Mouse (Mus musculus): ENCODE measurements around the gene Syt12. TPM values are rescaled to one million over a fixed set of nuclear protein-coding genes. Genes with fewer than 3 reads are reported as not detected.

Gene Syt12
- polyA plus RNA-seq, 1 experiment from 2014 or later, result 0.17 TPM

DNA sequence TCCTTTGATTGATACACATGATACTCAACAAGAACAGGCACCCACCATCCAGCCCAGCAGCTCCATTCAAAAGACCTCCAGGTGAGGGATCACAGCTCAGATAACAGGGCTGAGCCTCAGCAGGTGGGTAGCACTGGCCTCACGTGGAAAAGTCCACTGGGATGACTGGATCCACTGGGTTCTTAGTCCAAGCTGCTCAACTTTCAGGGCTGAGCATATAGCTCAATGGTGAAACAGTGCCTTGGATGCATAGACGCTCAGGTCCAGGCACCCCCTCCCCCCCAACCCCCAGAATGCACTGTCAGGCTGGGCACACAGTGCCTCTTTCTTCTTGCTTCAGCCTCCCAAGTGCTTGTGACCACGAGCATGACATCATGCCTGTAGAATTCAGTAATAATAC, 54.2 kb downstream of the Syt12 start:
- no peak overlapping the region for H3K9ac ChIP-seq
- ATAC-seq (ENCODE audit: low read depth) (no peak), DNase-seq (no peak)
- no peak overlapping the region for H3K4me2 ChIP-seq
- H3K36me3 ChIP-seq, result no peaks in the 10 kb centered on the region
- H3K4me3 ChIP-seq (replicated peaks), result no peak overlapping the region
- no peaks in the 10 kb centered on the region for H3K27me3 ChIP-seq
- WGBS (ENCODE audit: insufficient replicate concordance), result 51% methylated on average over 3 of the region's 3 CpGs
- no peaks in the 10 kb centered on the region for H3K9me3 ChIP-seq (replicated peaks)
- H3K4me1 ChIP-seq (replicated peaks), result peaks cover 9% of the 10 kb centered on the region
- H3K27ac ChIP-seq, result no peak overlapping the region

DNA sequence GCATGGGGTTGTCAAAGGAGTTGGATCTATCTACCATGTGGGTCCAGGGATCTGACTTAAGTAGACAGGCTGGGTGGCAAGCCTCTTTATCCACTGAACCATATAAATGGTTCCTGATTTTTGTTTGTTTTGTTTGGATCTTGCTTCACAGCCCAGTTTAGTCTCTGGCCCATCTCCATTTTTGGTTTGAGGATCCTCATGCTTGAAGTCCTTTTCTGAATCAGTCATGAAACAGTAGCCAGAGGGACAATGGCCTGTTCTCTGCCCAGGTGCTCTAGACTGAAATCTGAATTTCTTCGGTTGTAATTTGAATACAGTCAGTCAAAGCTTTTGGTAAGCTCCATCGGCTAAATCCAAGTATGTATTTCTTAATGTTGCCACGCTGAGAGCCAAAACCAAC, 54.7 kb downstream of the Syt12 start:
- no peak overlapping the region for H3K4me3 ChIP-seq (replicated peaks)
- H3K9me3 ChIP-seq (replicated peaks), result no peaks in the 10 kb centered on the region
- H3K36me3 ChIP-seq, result no peaks in the 10 kb centered on the region
- peaks cover 9% of the 10 kb centered on the region for H3K4me1 ChIP-seq (replicated peaks)
- no peak overlapping the region for H3K9ac ChIP-seq
- H3K27ac ChIP-seq, result no peak overlapping the region
- DNase-seq (no peak), ATAC-seq (ENCODE audit: low read depth) (no peak)
- H3K4me2 ChIP-seq, result no peak overlapping the region
- H3K27me3 ChIP-seq, result no peaks in the 10 kb centered on the region
- WGBS (ENCODE audit: insufficient replicate concordance), result 73% methylated on average over 3 of the region's 3 CpGs

DNA sequence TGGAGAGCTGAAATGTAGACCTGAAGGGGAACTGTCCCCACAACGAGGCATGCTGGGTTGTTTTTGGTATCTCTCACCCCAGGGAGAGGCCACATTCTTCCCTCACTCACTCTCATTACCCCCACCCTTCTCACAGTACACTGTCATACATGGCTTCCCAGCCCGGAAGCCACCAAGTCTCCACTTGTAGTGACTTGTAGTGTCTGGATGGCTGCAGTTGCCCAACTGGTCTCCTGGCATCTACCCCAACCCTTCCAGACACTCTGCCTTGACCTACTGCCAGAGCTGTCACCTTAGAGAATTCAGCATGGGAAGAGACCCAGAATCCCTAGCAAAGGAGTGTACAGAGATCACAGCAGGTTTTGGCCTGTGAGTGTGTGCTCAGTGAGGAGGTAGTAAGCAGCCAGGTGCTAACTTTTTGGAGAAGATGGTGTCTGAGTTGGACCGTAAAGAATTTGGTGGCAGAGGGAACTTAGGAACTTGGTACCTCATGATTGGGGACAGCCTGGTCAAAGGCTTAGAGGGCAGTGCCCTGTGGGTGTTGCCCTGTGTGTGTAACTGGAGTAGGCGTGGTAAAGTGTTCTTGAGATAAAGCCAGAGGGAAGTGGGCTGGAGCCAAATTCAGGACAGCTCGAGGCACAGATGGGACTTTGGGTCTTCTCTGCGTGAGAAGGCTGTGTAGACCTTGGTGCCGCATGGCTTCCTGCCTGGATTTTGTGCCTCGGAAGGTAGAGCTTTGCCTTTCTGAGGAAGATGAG, 56.9 kb downstream of the Syt12 start:
- ATAC-seq (ENCODE audit: low read depth), result no peak
- no peak overlapping the region for H3K27ac ChIP-seq

DNA sequence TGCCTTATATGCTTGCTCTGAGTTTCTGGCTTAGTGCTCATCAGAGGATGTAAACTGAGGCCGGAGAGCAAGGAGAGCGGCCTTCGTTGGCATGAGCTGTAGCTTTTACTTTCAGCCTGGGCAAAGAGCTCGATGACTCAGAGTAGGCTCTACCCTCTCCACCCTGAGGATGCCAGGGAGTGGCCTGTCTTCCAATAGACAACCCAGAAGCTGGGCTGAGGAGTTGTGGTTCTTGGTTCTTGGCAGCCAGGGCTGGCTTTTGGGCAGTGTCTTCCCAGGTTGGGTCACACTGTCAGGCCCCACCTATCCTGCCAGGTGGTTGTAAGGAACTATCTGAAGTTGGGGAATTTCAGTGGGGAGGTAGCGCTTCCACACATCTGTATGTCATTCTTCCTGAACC, 57.5 kb downstream of the Syt12 start:
- WGBS (ENCODE audit: insufficient replicate concordance), result 82% methylated on average over 5 of the region's 5 CpGs

More for the DNA sequence above, 56.9 kb downstream of the Syt12 start:
- no peaks in the 10 kb centered on the region for H3K27me3 ChIP-seq
- peaks cover 9% of the 10 kb centered on the region for H3K4me1 ChIP-seq (replicated peaks)
- H3K4me2 ChIP-seq, result no peak overlapping the region
- DNase-seq, result no peak
- no peaks in the 10 kb centered on the region for H3K9me3 ChIP-seq (replicated peaks)
- H3K4me3 ChIP-seq (replicated peaks), result no peak overlapping the region
- WGBS (ENCODE audit: insufficient replicate concordance), result 55% methylated on average over 8 of the region's 8 CpGs
- H3K9ac ChIP-seq, result no peak overlapping the region
- H3K36me3 ChIP-seq, result no peaks in the 10 kb centered on the region

DNA sequence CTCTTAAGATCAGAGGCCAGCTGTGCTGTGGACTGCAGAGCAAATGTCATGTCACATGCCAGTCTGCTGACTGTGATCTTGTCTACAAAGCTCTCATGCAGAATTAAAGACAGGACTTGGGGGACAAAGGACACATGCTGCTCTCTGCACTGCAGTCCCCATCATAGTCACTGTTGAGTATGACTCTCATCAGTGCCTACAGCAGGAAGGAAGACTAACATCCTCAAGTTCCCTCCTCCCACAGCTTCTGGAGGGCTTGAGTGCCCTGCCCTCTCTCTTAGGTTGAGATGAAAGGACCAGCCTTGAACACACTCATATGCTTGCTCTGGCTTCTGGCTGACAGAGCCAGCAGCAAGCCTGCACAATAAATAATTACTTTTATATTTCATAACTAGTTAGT, 59.5 kb downstream of the Syt12 start:
- DNase-seq, result no peak
- no peak overlapping the region for H3K27ac ChIP-seq
- H3K27me3 ChIP-seq, result no peaks in the 10 kb centered on the region
- H3K4me3 ChIP-seq (replicated peaks), result no peak overlapping the region
- peaks cover 9% of the 10 kb centered on the region for H3K4me1 ChIP-seq (replicated peaks)
- H3K9me3 ChIP-seq (replicated peaks), result no peaks in the 10 kb centered on the region
- no peak overlapping the region for H3K9ac ChIP-seq
- no peaks in the 10 kb centered on the region for H3K36me3 ChIP-seq
- H3K4me2 ChIP-seq, result no peak overlapping the region
- ATAC-seq (ENCODE audit: low read depth), result no peak

More for the DNA sequence above, 57.5 kb downstream of the Syt12 start:
- DNase-seq, result no peak
- no peak for ATAC-seq (ENCODE audit: low read depth)
- Histone ChIP-seq H3K36me3 (no peaks in the 10 kb centered on the region), H3K4me2 (no peak overlapping the region), H3K9me3 (replicated peaks) (no peaks in the 10 kb centered on the region), H3K4me3 (replicated peaks) (no peak overlapping the region), H3K9ac (no peak overlapping the region), H3K4me1 (replicated peaks) (peaks cover 9% of the 10 kb centered on the region), H3K27me3 (no peaks in the 10 kb centered on the region), H3K27ac (no peak overlapping the region)

DNA sequence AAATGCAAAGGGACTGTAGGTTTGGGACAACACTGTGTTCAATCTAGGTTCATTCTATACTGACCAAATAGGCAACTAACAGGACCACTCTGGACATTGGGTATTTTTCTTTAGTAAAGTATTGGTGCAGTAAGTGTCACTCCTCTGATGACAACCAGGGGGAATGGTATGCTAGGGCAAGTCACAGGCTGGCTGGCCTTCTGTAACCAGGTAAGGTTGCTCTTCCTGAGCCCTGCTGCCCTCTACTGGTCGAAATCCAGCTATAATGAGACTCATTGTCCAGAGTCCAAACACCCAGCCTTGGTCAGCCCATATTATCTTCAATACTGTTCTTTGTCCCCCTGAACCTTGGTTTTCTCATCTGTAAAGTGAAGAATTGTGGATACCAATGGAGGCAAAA, 60.1 kb downstream of the Syt12 start:
- Histone ChIP-seq H3K9me3 (replicated peaks) (no peaks in the 10 kb centered on the region), H3K4me1 (replicated peaks) (peaks cover 9% of the 10 kb centered on the region), H3K9ac (no peak overlapping the region), H3K4me3 (replicated peaks) (no peak overlapping the region), H3K4me2 (no peak overlapping the region), H3K27ac (no peak overlapping the region), H3K36me3 (no peaks in the 10 kb centered on the region), H3K27me3 (no peaks in the 10 kb centered on the region)
- DNase-seq, result peak; percentile 42
- 0% methylated on average over 1 of the region's 1 CpGs for WGBS (ENCODE audit: insufficient replicate concordance)
- ATAC-seq (ENCODE audit: low read depth), result peak; percentile 47; the same call in 1 of the 2 replicates

DNA sequence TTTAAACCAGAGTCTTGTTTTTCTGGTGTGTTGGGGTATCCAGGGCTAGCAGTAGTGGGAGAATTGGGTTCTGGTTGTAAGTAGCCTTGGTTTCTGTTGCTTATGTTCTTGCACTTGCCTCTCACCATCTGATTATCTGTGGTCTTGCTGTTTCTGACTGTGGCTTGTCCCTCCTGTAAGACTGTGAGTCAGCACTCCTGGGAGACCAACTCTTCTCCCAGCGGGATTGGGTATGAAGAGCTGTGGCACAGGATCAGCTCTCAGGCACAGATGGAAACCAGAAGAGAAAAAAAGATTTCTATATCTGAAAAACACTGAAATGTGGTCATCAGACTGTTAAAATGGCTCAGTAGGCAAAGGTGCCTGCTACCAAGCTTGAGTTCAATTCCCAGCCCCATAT, 62.6 kb downstream of the Syt12 start:
- WGBS (ENCODE audit: insufficient replicate concordance), result 30% methylated on average over 1 of the region's 1 CpGs
- Histone ChIP-seq H3K9me3 (replicated peaks) (no peaks in the 10 kb centered on the region), H3K9ac (no peak overlapping the region), H3K4me1 (replicated peaks) (no peaks in the 10 kb centered on the region), H3K36me3 (no peaks in the 10 kb centered on the region), H3K4me3 (replicated peaks) (no peak overlapping the region), H3K27me3 (no peaks in the 10 kb centered on the region), H3K4me2 (no peak overlapping the region), H3K27ac (no peak overlapping the region)
- DNase-seq (no peak), ATAC-seq (ENCODE audit: low read depth) (no peak)

DNA sequence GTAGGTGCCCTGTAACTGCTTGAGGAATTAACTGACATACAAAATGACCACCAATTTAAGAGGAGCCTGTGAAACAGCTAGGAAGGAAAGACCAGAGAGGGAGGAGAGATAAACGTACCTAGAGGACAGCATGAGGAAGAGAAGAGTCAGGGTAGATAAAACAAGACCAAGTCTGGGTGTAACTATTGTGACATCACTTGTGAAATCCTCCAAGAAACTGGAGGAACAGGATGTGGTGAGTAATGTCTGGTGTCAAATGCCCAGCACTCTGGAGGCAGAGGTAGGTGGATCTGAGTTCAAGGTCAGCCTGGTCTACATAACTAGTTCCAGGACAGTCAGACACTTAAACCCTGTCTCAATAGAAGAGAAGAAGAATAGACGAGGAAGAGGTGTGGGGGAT, 68.2 kb downstream of the Syt12 start:
- Histone ChIP-seq H3K4me1 (replicated peaks) (no peaks in the 10 kb centered on the region), H3K27me3 (no peaks in the 10 kb centered on the region), H3K9me3 (replicated peaks) (no peaks in the 10 kb centered on the region), H3K4me2 (no peak overlapping the region), H3K4me3 (replicated peaks) (no peak overlapping the region), H3K27ac (no peak overlapping the region), H3K36me3 (no peaks in the 10 kb centered on the region), H3K9ac (no peak overlapping the region)
- ATAC-seq (ENCODE audit: low read depth) (no peak), DNase-seq (no peak)
- WGBS (ENCODE audit: insufficient replicate concordance), result 18% methylated on average over 2 of the region's 2 CpGs

DNA sequence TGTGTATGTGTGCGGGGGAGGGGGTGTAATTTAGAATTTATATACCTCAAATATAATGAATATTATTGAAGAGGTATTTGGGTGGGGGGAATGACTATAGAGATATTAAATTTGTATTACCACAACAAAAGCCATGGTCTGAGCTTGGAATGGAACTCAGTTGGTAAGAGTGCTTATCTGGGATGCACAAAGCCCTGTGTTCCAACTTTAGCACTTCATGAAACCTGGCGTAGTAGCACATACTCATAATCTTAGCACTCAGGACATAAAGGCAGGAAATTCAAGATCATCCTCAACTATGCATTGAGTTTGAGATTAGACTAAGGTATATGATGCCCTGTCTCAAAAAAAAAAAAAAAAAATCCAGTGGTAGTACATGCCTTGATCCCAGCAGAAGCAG, 72.4 kb downstream of the Syt12 start:
- Histone ChIP-seq H3K27me3 (no peaks in the 10 kb centered on the region), H3K27ac (no peak overlapping the region), H3K36me3 (no peaks in the 10 kb centered on the region), H3K4me1 (replicated peaks) (no peaks in the 10 kb centered on the region), H3K9ac (no peak overlapping the region), H3K9me3 (replicated peaks) (no peaks in the 10 kb centered on the region), H3K4me3 (replicated peaks) (no peak overlapping the region), H3K4me2 (no peak overlapping the region)
- DNase-seq (no peak), ATAC-seq (ENCODE audit: low read depth) (no peak)
- WGBS (ENCODE audit: insufficient replicate concordance), result 57% methylated on average over 2 of the region's 2 CpGs

DNA sequence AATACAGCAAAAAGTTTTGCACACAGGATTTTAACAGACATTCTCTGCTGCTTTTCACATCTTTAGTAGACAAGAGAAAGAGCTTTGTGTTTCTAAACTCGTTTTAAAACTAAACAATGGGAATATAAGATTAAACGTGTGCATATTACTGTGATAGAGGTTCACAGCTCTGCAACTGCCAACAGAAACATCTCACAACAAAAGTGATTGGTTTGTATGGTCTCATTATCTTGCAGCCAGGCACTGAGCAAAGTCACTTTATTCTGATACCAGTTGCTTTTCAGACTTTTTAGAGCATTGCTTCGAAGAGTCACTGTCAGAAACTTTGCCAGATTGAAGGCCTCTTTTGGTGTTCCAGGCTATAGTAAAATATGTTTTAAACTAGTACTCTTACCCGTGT, 78.3 kb downstream of the Syt12 start:
- Histone ChIP-seq H3K27ac (no peak overlapping the region), H3K4me1 (replicated peaks) (peaks cover 25% of the 10 kb centered on the region), H3K36me3 (no peaks in the 10 kb centered on the region), H3K9ac (no peak overlapping the region), H3K4me3 (replicated peaks) (no peak overlapping the region), H3K4me2 (no peak overlapping the region), H3K27me3 (peaks cover 10% of the 10 kb centered on the region), H3K9me3 (replicated peaks) (no peaks in the 10 kb centered on the region)
- WGBS (ENCODE audit: insufficient replicate concordance), result 48% methylated on average over 4 of the region's 4 CpGs
- DNase-seq, result no peak
- no peak for ATAC-seq (ENCODE audit: low read depth)

DNA sequence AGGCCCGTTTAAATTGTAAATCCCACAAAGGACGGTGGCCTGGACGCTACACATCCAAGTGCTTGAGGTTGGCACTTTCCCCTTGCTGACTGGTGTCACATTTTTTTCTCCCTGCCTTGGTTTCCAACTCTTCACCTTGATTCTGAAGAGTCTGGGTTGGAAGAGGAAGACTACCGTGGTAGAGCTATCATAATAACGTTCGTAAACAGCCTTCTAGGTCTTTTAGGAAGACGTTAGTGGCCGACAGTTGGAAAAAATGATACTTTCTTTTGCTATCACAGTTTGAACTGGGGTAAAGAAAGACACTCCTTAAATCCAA, 78.7 kb downstream of the Syt12 start:
- WGBS (ENCODE audit: insufficient replicate concordance), result 35% methylated on average over 8 of the region's 8 CpGs
- Histone ChIP-seq H3K4me3 (replicated peaks) (peak overlapping the region; percentile 100), H3K4me1 (replicated peaks) (peaks cover 27% of the 10 kb centered on the region), H3K36me3 (peaks cover 2% of the 10 kb centered on the region), H3K4me2 (peak overlapping the region; percentile 100), H3K27ac (no peak overlapping the region), H3K27me3 (peaks cover 10% of the 10 kb centered on the region), H3K9ac (peak overlapping the region; percentile 100), H3K9me3 (replicated peaks) (no peaks in the 10 kb centered on the region)
- ATAC-seq (ENCODE audit: low read depth), result no peak
- DNase-seq, result no peak

DNA sequence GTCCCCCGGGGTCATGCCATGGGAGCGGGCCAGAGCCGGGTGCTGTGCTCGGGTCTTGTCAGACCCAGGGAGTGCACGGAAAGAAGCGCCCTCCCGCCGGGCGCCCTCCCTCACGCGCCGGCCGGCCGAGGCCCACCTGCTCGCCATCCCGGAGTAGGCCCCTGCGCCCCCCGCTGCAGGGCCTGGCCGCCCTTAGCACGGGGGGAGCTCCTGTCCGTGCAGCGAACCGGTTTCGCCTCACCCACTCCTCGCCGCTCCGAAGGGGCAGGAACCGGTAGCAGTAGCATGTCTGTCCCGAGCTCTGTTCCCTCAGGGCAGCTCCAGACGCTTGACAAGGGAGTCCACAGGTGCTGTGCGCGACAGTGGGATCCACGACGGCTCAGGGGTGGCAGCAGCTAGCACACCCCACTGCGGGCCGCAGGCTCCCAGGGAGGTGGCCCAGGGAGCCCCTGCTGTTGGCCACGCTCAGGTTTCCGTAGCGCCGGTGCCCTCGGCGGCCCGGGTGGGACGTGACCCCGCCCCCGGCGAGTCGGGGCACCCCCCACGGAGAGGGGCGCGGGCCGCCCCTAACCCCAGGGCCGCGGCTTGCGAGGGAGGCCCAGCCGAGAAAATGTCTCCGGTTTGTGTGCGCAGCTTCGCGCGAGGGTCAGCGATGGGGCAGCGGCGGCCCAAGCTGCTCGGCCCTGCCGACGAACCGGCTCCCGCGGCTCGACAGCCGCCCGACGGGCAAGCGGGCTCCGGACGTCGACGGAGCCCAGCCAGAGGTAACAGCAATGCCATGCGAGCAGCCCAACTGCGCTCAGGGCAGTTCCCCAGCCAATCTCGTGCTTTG, 79.2 kb downstream of the Syt12 start, which contains the start of gene Kdm2a:
Kdm2a (minus strand) TSS at position 488 of the 832 bp plus-strand sequence.
- DNase-seq (peak; percentile 51), ATAC-seq (ENCODE audit: low read depth) (peak; percentile 26)
- Histone ChIP-seq H3K4me2 (peak within 1 kb of the TSS; percentile 100), H3K27ac (peak within 1 kb of the TSS; percentile 97), H3K9ac (peak within 1 kb of the TSS; percentile 100), H3K36me3 (peaks cover 7% of the 10 kb centered on the region), H3K4me1 (replicated peaks) (peaks cover 33% of the 10 kb centered on the region), H3K9me3 (replicated peaks) (no peaks in the 10 kb centered on the region), H3K4me3 (replicated peaks) (peak within 1 kb of the TSS; percentile 100), H3K27me3 (peaks cover 10% of the 10 kb centered on the region)
- 1% methylated on average over 82 of the region's 82 CpGs for WGBS (ENCODE audit: insufficient replicate concordance)

Data from liver, embryonic 13.5 days (tissue).